Mouse (Mus musculus): ENCODE data around the gene Ralgapb. TPM values are rescaled to one million over a fixed set of nuclear protein-coding genes. Genes with fewer than 3 reads are reported as not detected.
A peak's percentile ranks its signal among the peaks of the same experiment; 100 is the strongest.
"Not testable (repeated sequence)": the region's sequence is repeated elsewhere in the genome, so short reads cannot be mapped to it uniquely, and the experiment has no call there.

Gene Ralgapb
- total and polyA plus RNA-seq, 2 experiments = 6.1 to 9.7 TPM

- WGBS = 48% methylated on average over 8 of the region's 8 CpGs
- no peak overlapping the region for H3K9ac ChIP-seq (ENCODE audit: low read depth, low read length)
- TF ChIP-seq POLR2A (IDR thresholded peaks at IDR 0.05; ENCODE audit: extremely low read depth, insufficient read depth, low read length) (no peak), CTCF (IDR thresholded peaks at IDR 0.05; ENCODE audit: low read depth, low read length) (no peak)
- H3K27me3 ChIP-seq (ENCODE audit: control insufficient read depth, insufficient read depth, low read length) = no peaks in the 10 kb centered on the region
- H3K4me3 ChIP-seq (ENCODE audit: insufficient read depth, low read depth, low read length) = no peak overlapping the region
- H3K36me3 ChIP-seq (ENCODE audit: control insufficient read depth, insufficient read depth, low read length) = no peaks in the 10 kb centered on the region
- no peak for DNase-seq (ENCODE audit: extremely low read depth, low read depth, low spot score)
- no peaks in the 10 kb centered on the region for H3K79me2 ChIP-seq (ENCODE audit: control insufficient read depth, insufficient read depth, low read length)
- no peak overlapping the region for H3K27ac ChIP-seq (replicated peaks; ENCODE audit: insufficient read depth, low read depth, low read length)
- H3K4me1 ChIP-seq (ENCODE audit: control insufficient read depth, insufficient read depth, low read length) = no peaks in the 10 kb centered on the region
Observed at GRCm38 (mm10) chr2:158386072-158386471, 23.6 kb upstream of the Ralgapb start.

DNA sequence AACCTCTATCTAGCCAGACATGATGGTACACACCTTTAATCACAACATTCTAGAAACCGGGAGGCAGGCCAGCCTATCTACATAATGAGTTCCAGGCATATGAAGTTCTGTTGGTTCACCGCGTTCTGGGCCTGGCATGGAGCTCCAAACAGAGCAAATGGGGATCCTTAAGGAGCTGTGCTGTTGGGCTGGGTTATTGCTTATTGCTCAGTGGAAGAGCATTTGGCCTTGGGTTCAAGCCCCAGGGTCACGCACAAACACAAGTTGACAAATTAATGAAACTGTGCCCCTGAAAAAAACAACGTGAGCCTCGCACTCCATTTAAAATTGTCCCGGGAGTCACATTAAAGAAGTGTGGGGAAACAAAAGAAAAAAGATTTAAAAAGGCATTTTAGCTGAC is 20.2 kb upstream of the Ralgapb start:
- no peaks in the 10 kb centered on the region for H3K36me3 ChIP-seq (ENCODE audit: control insufficient read depth, insufficient read depth, low read length)

DNA sequence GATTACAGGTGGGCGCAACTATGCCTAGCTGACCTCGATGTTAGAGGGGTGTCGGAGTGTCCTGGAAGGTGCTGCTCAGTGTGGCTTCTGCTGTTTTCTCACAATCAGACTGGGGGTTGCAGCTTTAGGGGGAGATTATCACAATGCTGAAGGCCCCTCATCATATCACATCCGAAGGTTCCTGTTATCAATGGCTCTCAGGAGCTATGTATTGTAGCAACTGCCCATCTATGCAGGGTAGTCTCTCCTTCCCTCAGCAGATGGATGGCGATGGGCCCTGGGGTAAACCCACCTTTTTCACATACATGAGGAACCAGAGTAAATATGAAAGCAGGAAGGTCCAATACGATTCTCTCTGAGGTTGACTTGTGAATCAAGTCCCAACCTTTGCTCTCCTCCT is 13.3 kb upstream of the Ralgapb start:
- TF ChIP-seq POLR2A (IDR thresholded peaks at IDR 0.05; ENCODE audit: extremely low read depth, insufficient read depth, low read length) (no peak), CTCF (IDR thresholded peaks at IDR 0.05; ENCODE audit: low read depth, low read length) (no peak)
- Histone ChIP-seq H3K36me3 (ENCODE audit: control insufficient read depth, insufficient read depth, low read length) (0 out of 2 replicates have a peak, but pooled peaks cover 2% of the 10 kb centered on the region), H3K9ac (ENCODE audit: low read depth, low read length) (no peak overlapping the region), H3K79me2 (ENCODE audit: control insufficient read depth, insufficient read depth, low read length) (peaks cover 10% of the 10 kb centered on the region; the same call in 1 of the 2 replicates), H3K27ac (replicated peaks; ENCODE audit: insufficient read depth, low read depth, low read length) (no peak overlapping the region), H3K4me3 (ENCODE audit: insufficient read depth, low read depth, low read length) (no peak overlapping the region), H3K27me3 (ENCODE audit: control insufficient read depth, insufficient read depth, low read length) (no peaks in the 10 kb centered on the region), H3K4me1 (ENCODE audit: control insufficient read depth, insufficient read depth, low read length) (peaks cover 6% of the 10 kb centered on the region; the same call in 1 of the 2 replicates)
- no peak for DNase-seq (ENCODE audit: extremely low read depth, low read depth, low spot score)
- WGBS = 88% methylated on average over 6 of the region's 6 CpGs

More for the DNA sequence above, 20.2 kb upstream of the Ralgapb start:
- DNase-seq (ENCODE audit: extremely low read depth, low read depth, low spot score) = no peak
- Histone ChIP-seq H3K9ac (ENCODE audit: low read depth, low read length) (no peak overlapping the region), H3K4me1 (ENCODE audit: control insufficient read depth, insufficient read depth, low read length) (no peaks in the 10 kb centered on the region), H3K27me3 (ENCODE audit: control insufficient read depth, insufficient read depth, low read length) (no peaks in the 10 kb centered on the region), H3K79me2 (ENCODE audit: control insufficient read depth, insufficient read depth, low read length) (no peaks in the 10 kb centered on the region), H3K27ac (replicated peaks; ENCODE audit: insufficient read depth, low read depth, low read length) (no peak overlapping the region), H3K4me3 (ENCODE audit: insufficient read depth, low read depth, low read length) (no peak overlapping the region)
- WGBS = 93% methylated on average over 7 of the region's 7 CpGs
- TF ChIP-seq CTCF (IDR thresholded peaks at IDR 0.05; ENCODE audit: low read depth, low read length) = no peak
- no peak for TF ChIP-seq POLR2A (IDR thresholded peaks at IDR 0.05; ENCODE audit: extremely low read depth, insufficient read depth, low read length)

- H3K27me3 ChIP-seq (ENCODE audit: control insufficient read depth, insufficient read depth, low read length); H3K4me1 ChIP-seq (ENCODE audit: control insufficient read depth, insufficient read depth, low read length); H3K36me3 ChIP-seq (ENCODE audit: control insufficient read depth, insufficient read depth, low read length): not testable (repeated sequence)
- peaks cover 10% of the 10 kb centered on the region; the same call in 1 of the 2 replicates for H3K79me2 ChIP-seq (ENCODE audit: control insufficient read depth, insufficient read depth, low read length)
- 0 out of 2 replicates have a peak, but pooled peaks have one; percentile 37 for TF ChIP-seq POLR2A (IDR thresholded peaks at IDR 0.05; ENCODE audit: extremely low read depth, insufficient read depth, low read length)
- peak overlapping the region; percentile 53 for H3K27ac ChIP-seq (replicated peaks; ENCODE audit: insufficient read depth, low read depth, low read length)
- H3K9ac ChIP-seq (ENCODE audit: low read depth, low read length) = peak overlapping the region; percentile 73; the same call in 1 of the 2 replicates
- DNase-seq (ENCODE audit: extremely low read depth, low read depth, low spot score) = peak; percentile 81
- 34% methylated on average over 13 of the region's 13 CpGs for WGBS
- H3K4me3 ChIP-seq (ENCODE audit: insufficient read depth, low read depth, low read length) = peak overlapping the region; percentile 55
Observed at GRCm38 (mm10) chr2:158397140-158397539, 12.5 kb upstream of the Ralgapb start.

GRCm38 (mm10) chr2:158402915-158403314 is 6.7 kb upstream of the Ralgapb start:
- Histone ChIP-seq H3K36me3 (ENCODE audit: control insufficient read depth, insufficient read depth, low read length) (peaks cover 15% of the 10 kb centered on the region), H3K9ac (ENCODE audit: low read depth, low read length) (no peak overlapping the region), H3K4me3 (ENCODE audit: insufficient read depth, low read depth, low read length) (no peak overlapping the region), H3K27me3 (ENCODE audit: control insufficient read depth, insufficient read depth, low read length) (no peaks in the 10 kb centered on the region), H3K27ac (replicated peaks; ENCODE audit: insufficient read depth, low read depth, low read length) (no peak overlapping the region), H3K79me2 (ENCODE audit: control insufficient read depth, insufficient read depth, low read length) (peaks cover 8% of the 10 kb centered on the region; the same call in 1 of the 2 replicates), H3K4me1 (ENCODE audit: control insufficient read depth, insufficient read depth, low read length) (peaks cover 4% of the 10 kb centered on the region; the same call in 1 of the 2 replicates)
- no peak for DNase-seq (ENCODE audit: extremely low read depth, low read depth, low spot score)
- TF ChIP-seq CTCF (IDR thresholded peaks at IDR 0.05; ENCODE audit: low read depth, low read length) (no peak), POLR2A (IDR thresholded peaks at IDR 0.05; ENCODE audit: extremely low read depth, insufficient read depth, low read length) (no peak)
- WGBS = 92% methylated on average over 7 of the region's 7 CpGs

GRCm38 (mm10) chr2:158408997-158409594 is 552 bp upstream of the Ralgapb start:
- Histone ChIP-seq H3K27me3 (ENCODE audit: control insufficient read depth, insufficient read depth, low read length) (no peaks in the 10 kb centered on the region), H3K4me1 (ENCODE audit: control insufficient read depth, insufficient read depth, low read length) (peaks cover 9% of the 10 kb centered on the region), H3K27ac (replicated peaks; ENCODE audit: insufficient read depth, low read depth, low read length) (no peak overlapping the region), H3K36me3 (ENCODE audit: control insufficient read depth, insufficient read depth, low read length) (no peaks in the 10 kb centered on the region), H3K79me2 (ENCODE audit: control insufficient read depth, insufficient read depth, low read length) (peaks cover 12% of the 10 kb centered on the region; the same call in 1 of the 2 replicates), H3K4me3 (ENCODE audit: insufficient read depth, low read depth, low read length) (peak overlapping the region; percentile 39), H3K9ac (ENCODE audit: low read depth, low read length) (peak overlapping the region; percentile 51)
- no peak for DNase-seq (ENCODE audit: extremely low read depth, low read depth, low spot score)
- no peak for TF ChIP-seq CTCF (IDR thresholded peaks at IDR 0.05; ENCODE audit: low read depth, low read length)
- TF ChIP-seq POLR2A (IDR thresholded peaks at IDR 0.05; ENCODE audit: extremely low read depth, insufficient read depth, low read length) = no peak
- 18% methylated on average over 14 of the region's 14 CpGs for WGBS

All from liver, adult 2 months (tissue).